Mouse (Mus musculus) embryonic facial prominence, embryonic 12.5 days (tissue): ENCODE data around the gene Srarp. TPM values are rescaled to one million over a fixed set of nuclear protein-coding genes. Genes with fewer than 3 reads are reported as not detected.

ENCODE experiments used
- polyA plus RNA-seq: library from polyadenylated mRNA; unstranded; fragments of >200 nt; fragmentation: Nextera tagmentation; extraction: Ambion mirVana; gene quantifications from 2 replicates; pipeline ENCODE4 v1.2.1, GENCODE M21; 2016

The Srarp gene
- polyA plus RNA-seq, 1 experiment from 2014 or later, result not detected

Other genes with a start within 250 kb of the Srarp start
- gene Rsg1, start 222.1 kb downstream of the Srarp start, polyA plus RNA-seq, result 7.6 and 8.6 TPM in 2 replicates
- 17.0 and 19.2 TPM in 2 replicates for gene Arhgef19, start 196.6 kb downstream of the Srarp start, polyA plus RNA-seq
- 3.4 and 3.5 TPM in 2 replicates for gene Epha2, start 134.9 kb downstream of the Srarp start, polyA plus RNA-seq
- 0.98 and 1.1 TPM in 2 replicates for gene Fam131c, start 67.9 kb downstream of the Srarp start, polyA plus RNA-seq
- gene Clcnka, start 37.4 kb downstream of the Srarp start, polyA plus RNA-seq, result 0.31 and 0.53 TPM in 2 replicates
- not detected in 2 replicates for gene Clcnkb, start 20.1 kb downstream of the Srarp start, polyA plus RNA-seq
- gene Hspb7, start 15.3 kb downstream of the Srarp start, polyA plus RNA-seq, result not detected in 2 replicates
- 54.4 and 56.5 TPM in 2 replicates for gene Zbtb17, start 8.5 kb upstream of the Srarp start, polyA plus RNA-seq
- gene Spen, start 102.5 kb upstream of the Srarp start, polyA plus RNA-seq, result 15.0 and 15.9 TPM in 2 replicates
- gene Fblim1, start 170.0 kb upstream of the Srarp start, polyA plus RNA-seq, result 71.3 and 77.2 TPM in 2 replicates
- 0.54 and 0.56 TPM in 2 replicates for gene Tmem82, start 182.5 kb upstream of the Srarp start, polyA plus RNA-seq
- not detected in 2 replicates for gene Slc25a34, start 187.7 kb upstream of the Srarp start, polyA plus RNA-seq
- gene Plekhm2, start 228.8 kb upstream of the Srarp start, polyA plus RNA-seq, result 9.8 and 10.6 TPM in 2 replicates
- 1.5 TPM in 1 of 2 replicates, not detected in the other for gene Rsc1a1, start 249.5 kb upstream of the Srarp start, polyA plus RNA-seq